Mouse (Mus musculus): Measurements from ENCODE around the gene Mavs.

The Mavs gene

GRCm38 (mm10) chr2:131233307-131234126 is at the start of gene Mavs:
TSS of gene Mavs (plus strand) at chr2:131234063.
- DNase-seq (ENCODE audit: low read depth) = peak; percentile 97

- DNase-seq (ENCODE audit: low read depth) = no peak
These were observed 47.5 kb upstream of the Mavs start for GRCm38 (mm10) chr2:131186343-131186742.

- DNase-seq (ENCODE audit: low read depth) = peak; percentile 93
These were observed 46.9 kb upstream of the Mavs start, which contains the start of the genes Cdc25b and Spef1 for GRCm38 (mm10) chr2:131186771-131187601. TSS of gene Cdc25b (plus strand) at chr2:131186949. TSS of gene Spef1 (minus strand) at chr2:131187282.

- no peak for DNase-seq (ENCODE audit: low read depth)
These were observed 46.3 kb upstream of the Mavs start for GRCm38 (mm10) chr2:131187602-131187922.

DNA sequence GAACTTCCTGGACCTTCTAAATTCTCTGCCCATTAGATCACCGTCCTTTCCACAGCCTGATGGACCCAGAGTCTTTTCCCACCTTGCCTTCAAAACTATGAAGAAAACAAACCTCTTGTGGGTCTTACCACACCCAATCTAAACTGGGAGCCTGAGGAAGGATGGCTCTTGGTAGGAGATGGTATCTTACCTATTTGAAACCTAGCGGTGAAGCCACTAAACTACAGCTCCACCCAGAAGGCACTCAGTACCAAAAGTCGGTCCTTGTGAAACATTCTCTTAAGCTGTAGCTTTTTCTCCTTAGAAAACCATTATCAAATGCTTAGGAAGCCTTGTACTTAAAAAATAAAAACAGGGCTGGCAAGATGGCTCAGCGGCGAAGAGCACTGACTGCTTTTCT is 45.6 kb upstream of the Mavs start:
- peak; percentile 79 for DNase-seq (ENCODE audit: low read depth)

DNA sequence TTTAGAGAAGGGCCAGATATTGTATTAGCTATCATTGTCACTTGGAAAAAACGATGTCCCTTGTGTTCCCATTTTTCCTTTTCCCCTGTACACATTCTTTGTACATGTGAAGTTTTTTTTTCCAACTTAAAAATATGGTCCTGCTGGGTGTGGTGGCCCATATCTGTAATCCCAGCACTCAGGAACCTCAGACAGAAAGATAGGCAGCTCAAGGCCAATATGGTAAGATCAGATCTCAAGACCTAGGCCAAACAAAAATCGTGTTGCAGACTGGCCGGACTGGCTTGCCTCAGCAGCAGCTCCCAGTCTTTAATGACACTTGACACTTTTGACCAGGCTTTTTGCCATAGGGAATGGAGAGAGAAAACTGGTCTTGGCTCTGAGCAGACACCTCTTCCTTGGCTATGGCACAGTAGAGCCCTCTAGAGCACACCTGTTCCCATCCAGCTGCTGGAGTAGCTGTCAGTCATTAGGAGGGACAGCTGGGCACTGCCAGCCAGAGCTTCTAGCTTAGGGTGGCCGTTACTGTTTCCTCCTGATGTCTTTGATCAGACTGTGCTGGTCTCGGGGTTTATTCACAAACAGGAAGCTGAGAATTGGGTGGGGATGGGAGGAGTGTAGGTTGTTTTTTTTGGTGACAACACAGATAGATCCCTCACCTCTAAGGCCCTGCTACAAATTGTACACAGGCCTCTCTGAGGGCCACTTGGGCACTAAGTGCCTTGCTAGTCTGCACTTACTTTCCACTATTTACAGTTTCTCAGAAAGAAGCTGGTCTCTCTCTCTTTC is 44.1 kb upstream of the Mavs start:
- DNase-seq (ENCODE audit: low read depth) = peak; percentile 76

- DNase-seq (ENCODE audit: low read depth) = peak; percentile 40
These were observed 43.4 kb upstream of the Mavs start for GRCm38 (mm10) chr2:131190344-131191004.

DNA sequence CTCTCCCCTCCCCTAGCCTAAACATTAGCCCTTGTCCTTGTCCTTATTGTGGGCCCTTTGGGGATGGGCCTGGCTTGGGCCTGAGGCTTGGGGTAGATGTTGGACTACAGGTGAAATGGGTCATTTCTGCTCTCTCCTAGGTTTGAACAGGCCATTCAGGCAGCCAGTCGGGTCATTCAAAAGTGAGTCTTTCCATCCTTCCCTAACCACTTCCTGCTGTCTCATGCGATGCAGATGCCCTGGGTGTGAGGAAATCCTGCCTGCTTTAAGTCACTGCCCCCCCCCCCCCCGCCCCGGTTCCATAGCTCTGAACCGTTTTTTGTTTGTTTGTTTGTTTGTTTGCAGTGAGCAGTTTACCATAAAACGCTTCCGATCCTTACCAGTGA is 42.9 kb upstream of the Mavs start:
- peak; percentile 60 for DNase-seq (ENCODE audit: low read depth)

GRCm38 (mm10) chr2:131196606-131197316 is 37.1 kb upstream of the Mavs start:
- DNase-seq (ENCODE audit: low read depth) = no peak

DNA sequence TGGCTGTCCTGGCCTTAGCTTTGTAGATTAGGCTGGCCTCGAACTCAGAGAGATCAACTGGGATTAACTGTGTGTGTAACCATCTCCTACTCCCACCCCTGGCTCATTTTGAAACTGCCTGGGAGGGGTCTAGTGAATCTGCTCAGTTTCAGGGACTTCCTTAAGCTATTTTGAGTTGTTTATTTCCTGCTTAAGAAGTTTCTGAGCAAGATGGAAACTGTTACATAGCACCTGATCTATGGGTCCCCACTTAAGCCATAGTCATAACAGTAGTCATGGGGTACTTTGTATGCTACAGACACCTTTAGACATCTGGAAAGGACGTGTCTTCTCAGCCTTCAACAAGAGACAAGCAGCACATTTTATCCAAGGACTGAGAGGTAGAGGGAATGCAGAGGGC is 33.2 kb upstream of the Mavs start:
- peak; percentile 40 for DNase-seq (ENCODE audit: low read depth)

- no peak for DNase-seq (ENCODE audit: low read depth)
These were observed 32.6 kb upstream of the Mavs start for GRCm38 (mm10) chr2:131201262-131201661.

- no peak for DNase-seq (ENCODE audit: low read depth)
These were observed 29.9 kb upstream of the Mavs start for GRCm38 (mm10) chr2:131203816-131204409.

GRCm38 (mm10) chr2:131204410-131204981 is 29.4 kb upstream of the Mavs start:
- peak; percentile 46 for DNase-seq (ENCODE audit: low read depth)

- no peak for DNase-seq (ENCODE audit: low read depth)
These were observed 28.2 kb upstream of the Mavs start for GRCm38 (mm10) chr2:131205521-131206182.

- DNase-seq (ENCODE audit: low read depth) = no peak
These were observed 27.1 kb upstream of the Mavs start, which contains the start of gene Ap5s1 for GRCm38 (mm10) chr2:131206778-131207177. TSS of gene Ap5s1 (plus strand) at chr2:131207078.

DNA sequence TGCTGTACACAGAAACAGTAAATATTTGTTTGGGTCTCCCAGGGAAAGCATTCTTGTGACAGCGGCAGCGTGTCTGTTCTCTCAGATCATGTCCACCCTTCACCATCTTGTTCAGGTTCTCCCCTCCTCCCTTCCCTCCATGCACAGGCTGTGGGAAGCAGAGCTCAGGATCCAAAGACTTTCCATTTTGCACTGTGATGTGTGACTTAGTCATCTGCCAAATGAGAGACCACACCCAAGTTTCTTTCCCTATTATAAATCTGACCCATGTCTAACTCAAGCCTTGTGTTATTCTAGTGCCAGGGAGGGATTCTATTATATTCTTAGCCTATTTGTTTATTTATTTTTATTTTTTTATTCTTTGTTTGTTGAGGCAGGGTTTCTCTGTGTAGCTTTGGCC is 25.5 kb upstream of the Mavs start:
- DNase-seq (ENCODE audit: low read depth) = no peak

DNA sequence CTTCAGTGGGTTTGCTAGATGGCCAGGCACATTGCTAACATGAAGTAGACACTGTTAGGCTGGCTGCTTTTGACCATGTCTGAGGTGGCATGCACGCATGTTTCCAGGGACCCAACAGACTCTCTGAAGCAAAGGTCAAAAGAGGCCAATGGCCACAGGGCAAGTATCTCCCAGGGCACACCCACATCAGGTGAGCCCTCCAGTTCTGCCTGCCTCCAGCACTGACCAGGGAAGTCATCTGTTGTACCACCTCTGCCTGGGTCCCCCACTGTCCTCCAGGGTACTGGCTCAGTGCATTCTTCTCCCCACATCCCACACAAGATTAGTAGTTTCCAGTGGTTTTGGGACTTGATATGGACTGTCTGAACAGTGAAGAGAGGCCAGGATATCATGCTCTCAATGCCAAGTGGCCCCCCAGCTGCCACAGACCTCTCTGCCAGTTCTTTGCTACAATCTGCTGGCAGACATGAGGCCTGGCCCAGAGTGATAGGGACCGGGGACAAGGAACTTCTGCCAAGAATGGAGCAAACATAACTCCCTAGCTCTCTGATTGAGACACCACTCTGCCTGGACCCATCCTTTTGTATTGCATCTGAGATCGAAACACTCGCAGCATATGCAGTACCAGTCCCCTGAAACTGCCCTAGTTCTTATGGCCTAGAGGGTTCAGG is 24.6 kb upstream of the Mavs start:
- no peak for DNase-seq (ENCODE audit: low read depth)

- peak; percentile 94 for DNase-seq (ENCODE audit: low read depth)
These were observed 23.7 kb upstream of the Mavs start for GRCm38 (mm10) chr2:131209969-131210792.

Data from induced T-regulatory cell, adult 2 months (primary cell).